Mouse (Mus musculus): ENCODE data around the gene Casp14. TPM values are rescaled to one million over a fixed set of nuclear protein-coding genes. Genes with fewer than 3 reads are reported as not detected.

The Casp14 gene
- total RNA-seq (2014; rRNA removed; ENCODE audit: low replicate concordance): not detected in 2 replicates
- not detected in 2 replicates for polyA plus RNA-seq (2015; fragmentation: Nextera tagmentation; extraction: Ambion mirVana)

- no peak within 1 kb of the TSS for H3K4me2 ChIP-seq (ENCODE audit: low read depth, low read length)
- H3K4me3 ChIP-seq (ENCODE audit: low read depth, low read length): no peak within 1 kb of the TSS
- DNase-seq (ENCODE audit: low spot score) (no peak), ATAC-seq (ENCODE audit: insufficient read depth, low read depth) (no peak)
- no peak for TF ChIP-seq EP300 (IDR thresholded peaks at IDR 0.05; ENCODE audit: low read depth)
- TF ChIP-seq CTCF (IDR thresholded peaks at IDR 0.05; ENCODE audit: low read depth): no peak
- WGBS: 49% methylated on average over 11 of the region's 11 CpGs
- H3K9ac ChIP-seq (replicated peaks; ENCODE audit: low read depth, low read length): no peak within 1 kb of the TSS
- H3K36me3 ChIP-seq (replicated peaks; ENCODE audit: control insufficient read depth, insufficient read depth, low read length): no peaks in the 10 kb centered on the region
- no peaks in the 10 kb centered on the region for H3K9me3 ChIP-seq (replicated peaks; ENCODE audit: control insufficient read depth, low read length)
- H3K27me3 ChIP-seq (ENCODE audit: control insufficient read depth, insufficient read depth, low read length): no peaks in the 10 kb centered on the region
- no peaks in the 10 kb centered on the region for H3K4me1 ChIP-seq (ENCODE audit: control insufficient read depth, insufficient read depth)
- no peak within 1 kb of the TSS for H3K27ac ChIP-seq (ENCODE audit: low read depth)
These were observed at the start of gene Casp14 for GRCm38 (mm10) chr10:78718056-78718455. Casp14 (minus strand) TSS chr10:78718294.

GRCm38 (mm10) chr10:78765570-78765969, 47.5 kb upstream of the Casp14 start:
- no peak for DNase-seq (ENCODE audit: low spot score)
- H3K4me3 ChIP-seq (ENCODE audit: low read depth, low read length): no peak overlapping the region
- 0 out of 2 replicates have a peak, but pooled peaks cover 5% of the 10 kb centered on the region for H3K9me3 ChIP-seq (replicated peaks; ENCODE audit: control insufficient read depth, low read length)
- no peak for ATAC-seq (ENCODE audit: insufficient read depth, low read depth)
- H3K27ac ChIP-seq (ENCODE audit: low read depth): no peak overlapping the region
- H3K4me1 ChIP-seq (ENCODE audit: control insufficient read depth, insufficient read depth): no peaks in the 10 kb centered on the region
- TF ChIP-seq CTCF (IDR thresholded peaks at IDR 0.05; ENCODE audit: low read depth): no peak
- no peak for TF ChIP-seq EP300 (IDR thresholded peaks at IDR 0.05; ENCODE audit: low read depth)
- 60% methylated on average over 1 of the region's 1 CpGs for WGBS
- H3K36me3 ChIP-seq (replicated peaks; ENCODE audit: control insufficient read depth, insufficient read depth, low read length): no peaks in the 10 kb centered on the region
- H3K4me2 ChIP-seq (ENCODE audit: low read depth, low read length): no peak overlapping the region
- no peaks in the 10 kb centered on the region for H3K27me3 ChIP-seq (ENCODE audit: control insufficient read depth, insufficient read depth, low read length)
- no peak overlapping the region for H3K9ac ChIP-seq (replicated peaks; ENCODE audit: low read depth, low read length)

GRCm38 (mm10) chr10:78756021-78756420, 37.9 kb upstream of the Casp14 start:
- Histone ChIP-seq H3K27me3 (ENCODE audit: control insufficient read depth, insufficient read depth, low read length) (peaks cover 16% of the 10 kb centered on the region), H3K4me2 (ENCODE audit: low read depth, low read length) (no peak overlapping the region), H3K36me3 (replicated peaks; ENCODE audit: control insufficient read depth, insufficient read depth, low read length) (no peaks in the 10 kb centered on the region), H3K4me1 (ENCODE audit: control insufficient read depth, insufficient read depth) (no peaks in the 10 kb centered on the region), H3K9me3 (replicated peaks; ENCODE audit: control insufficient read depth, low read length) (no peaks in the 10 kb centered on the region), H3K9ac (replicated peaks; ENCODE audit: low read depth, low read length) (no peak overlapping the region), H3K4me3 (ENCODE audit: low read depth, low read length) (no peak overlapping the region), H3K27ac (ENCODE audit: low read depth) (no peak overlapping the region)
- 31% methylated on average over 6 of the region's 6 CpGs for WGBS
- DNase-seq (ENCODE audit: low spot score) (peak; percentile 66), ATAC-seq (ENCODE audit: insufficient read depth, low read depth) (no peak)
- TF ChIP-seq CTCF (IDR thresholded peaks at IDR 0.05; ENCODE audit: low read depth) (peak; percentile 86), EP300 (IDR thresholded peaks at IDR 0.05; ENCODE audit: low read depth) (no peak)

GRCm38 (mm10) chr10:78752452-78753191, 34.5 kb upstream of the Casp14 start, which contains the start of gene Ccdc105:
Ccdc105 (minus strand) TSS chr10:78753065.
- H3K4me2 ChIP-seq (ENCODE audit: low read depth, low read length): peak within 1 kb of the TSS; percentile 76
- ATAC-seq (ENCODE audit: insufficient read depth, low read depth) (peak; percentile 76), DNase-seq (ENCODE audit: low spot score) (peak; percentile 35)
- no peaks in the 10 kb centered on the region for H3K4me1 ChIP-seq (ENCODE audit: control insufficient read depth, insufficient read depth)
- no peaks in the 10 kb centered on the region for H3K9me3 ChIP-seq (replicated peaks; ENCODE audit: control insufficient read depth, low read length)
- WGBS: 3% methylated on average over 56 of the region's 61 CpGs
- H3K27me3 ChIP-seq (ENCODE audit: control insufficient read depth, insufficient read depth, low read length): peaks cover 16% of the 10 kb centered on the region
- H3K27ac ChIP-seq (ENCODE audit: low read depth): no peak within 1 kb of the TSS
- TF ChIP-seq CTCF (IDR thresholded peaks at IDR 0.05; ENCODE audit: low read depth) (no peak), EP300 (IDR thresholded peaks at IDR 0.05; ENCODE audit: low read depth) (no peak)
- H3K9ac ChIP-seq (replicated peaks; ENCODE audit: low read depth, low read length): no peak within 1 kb of the TSS; the same call in 1 of the 2 replicates
- peak within 1 kb of the TSS; percentile 51 for H3K4me3 ChIP-seq (ENCODE audit: low read depth, low read length)
- no peaks in the 10 kb centered on the region for H3K36me3 ChIP-seq (replicated peaks; ENCODE audit: control insufficient read depth, insufficient read depth, low read length)

GRCm38 (mm10) chr10:78748946-78749345, 30.9 kb upstream of the Casp14 start:
- Histone ChIP-seq H3K4me1 (ENCODE audit: control insufficient read depth, insufficient read depth) (no peaks in the 10 kb centered on the region), H3K9ac (replicated peaks; ENCODE audit: low read depth, low read length) (no peak overlapping the region), H3K4me2 (ENCODE audit: low read depth, low read length) (no peak overlapping the region), H3K27me3 (ENCODE audit: control insufficient read depth, insufficient read depth, low read length) (peaks cover 19% of the 10 kb centered on the region), H3K36me3 (replicated peaks; ENCODE audit: control insufficient read depth, insufficient read depth, low read length) (no peaks in the 10 kb centered on the region), H3K4me3 (ENCODE audit: low read depth, low read length) (no peak overlapping the region), H3K9me3 (replicated peaks; ENCODE audit: control insufficient read depth, low read length) (no peaks in the 10 kb centered on the region), H3K27ac (ENCODE audit: low read depth) (no peak overlapping the region)
- TF ChIP-seq CTCF (IDR thresholded peaks at IDR 0.05; ENCODE audit: low read depth): no peak
- no peak for TF ChIP-seq EP300 (IDR thresholded peaks at IDR 0.05; ENCODE audit: low read depth)
- ATAC-seq (ENCODE audit: insufficient read depth, low read depth) (no peak), DNase-seq (ENCODE audit: low spot score) (no peak)
- 84% methylated on average over 6 of the region's 6 CpGs for WGBS
